Mouse (Mus musculus): ENCODE measurements around the gene Sez6l. TPM values are rescaled to one million over a fixed set of nuclear protein-coding genes. Genes with fewer than 3 reads are reported as not detected.

Gene Sez6l
- polyA plus RNA-seq, 1 experiment from 2014 or later = 16.4 TPM

DNA sequence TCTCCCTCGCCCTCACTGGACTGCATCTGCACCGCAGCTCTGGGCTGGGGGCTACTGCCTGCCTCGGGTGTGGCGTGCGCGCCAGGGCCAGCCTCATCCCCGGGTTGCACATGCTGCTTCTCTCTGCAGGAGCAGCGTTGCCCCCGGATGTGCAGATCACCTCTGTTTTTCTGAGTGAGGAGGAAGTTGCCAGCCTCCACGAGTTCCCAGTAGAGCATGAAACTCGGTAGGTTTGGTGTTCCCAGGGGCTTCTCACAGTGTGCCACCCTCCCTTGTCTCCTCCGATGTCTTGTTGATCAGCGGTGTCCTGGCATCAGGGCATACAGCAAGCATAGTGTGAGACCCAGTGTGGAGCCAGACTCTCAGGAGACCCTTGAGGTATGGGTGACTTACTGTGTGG is 207.7 kb downstream of the Sez6l start:
- Histone ChIP-seq H3K9me3 (no peaks in the 10 kb centered on the region), H3K4me2 (replicated peaks) (no peak overlapping the region), H3K9ac (replicated peaks) (no peak overlapping the region), H3K27ac (replicated peaks) (no peak overlapping the region), H3K27me3 (peaks cover 30% of the 10 kb centered on the region), H3K36me3 (peaks cover 62% of the 10 kb centered on the region), H3K4me3 (no peak overlapping the region), H3K4me1 (peaks cover 34% of the 10 kb centered on the region)
- no peak for ATAC-seq (ENCODE audit: low FRiP score, low read depth)
- 88% methylated on average over 13 of the region's 13 CpGs for whole genome bisulfite sequencing

Other genes with a start within 250 kb of the Sez6l start
- 48.4 and 48.6 TPM in 2 replicates for gene Srrd, start 234.1 kb downstream of the Sez6l start, polyA plus RNA-seq (2016; fragmentation: Nextera tagmentation; extraction: Ambion mirVana)
- 35.7 and 38.4 TPM in 2 replicates for gene Hps4, start 234.1 kb downstream of the Sez6l start, polyA plus RNA-seq (2016; fragmentation: Nextera tagmentation; extraction: Ambion mirVana)
- gene Gm6583, start 221.2 kb downstream of the Sez6l start, polyA plus RNA-seq (2016; fragmentation: Nextera tagmentation; extraction: Ambion mirVana) = 0.26 and 0.30 TPM in 2 replicates
- gene Asphd2, start 182.3 kb downstream of the Sez6l start, polyA plus RNA-seq (2016; fragmentation: Nextera tagmentation; extraction: Ambion mirVana) = 58.3 and 65.7 TPM in 2 replicates
- 0.42 and 0.58 TPM in 2 replicates for gene Gm6588, start 127.8 kb downstream of the Sez6l start, polyA plus RNA-seq (2016; fragmentation: Nextera tagmentation; extraction: Ambion mirVana)